Mouse (Mus musculus) neural tube, embryonic 14.5 days (tissue): ENCODE data around the gene Rasgrf2. TPM values are rescaled to one million over a fixed set of nuclear protein-coding genes. Genes with fewer than 3 reads are reported as not detected.

ENCODE experiments used
- ATAC-seq: fragments of 200-750 bp; cut with Nextera tagmentation; 2 replicates; pipeline ENCODE4 v1.8.0; 2017; ENCODE audit warnings: low read depth, mild to moderate bottlenecking, moderate TSS enrichment, moderate library complexity
- H3K27ac ChIP-seq: fragments of 300-500 bp; sonication (generic); 2 replicates; pipeline ENCODE4 v1.5.1; 2014; ENCODE audit warnings: low read depth, mild to moderate bottlenecking, control low read depth, low read length, moderate library complexity, mixed read lengths
- H3K27me3 ChIP-seq: fragments of 300-500 bp; sonication (generic); 2 replicates; pipeline ENCODE4 v1.6.1; 2014; ENCODE audit warnings: low read length; ENCODE audit not compliant: control insufficient read depth, insufficient read depth
- H3K36me3 ChIP-seq: fragments of 300-500 bp; sonication (generic); 2 replicates; pipeline ENCODE4 v1.6.1; 2014; ENCODE audit warnings: low read length, mixed read lengths; ENCODE audit not compliant: control insufficient read depth, insufficient read depth
- H3K4me1 ChIP-seq: fragments of 300-500 bp; sonication (generic); 2 replicates; pipeline ENCODE4 v1.6.1; 2014; ENCODE audit warnings: low read length; ENCODE audit not compliant: control insufficient read depth, insufficient read depth
- H3K4me2 ChIP-seq: fragments of 300-500 bp; sonication (generic); 2 replicates; pipeline ENCODE4 v1.6.1; 2014; ENCODE audit warnings: mild to moderate bottlenecking, low read depth, low read length, control low read depth
- H3K4me3 ChIP-seq: fragments of 300-500 bp; sonication (generic); 2 replicates; pipeline ENCODE4 v1.5.1; 2014; ENCODE audit warnings: low read depth, low read length, control low read depth, mixed read lengths
- H3K9ac ChIP-seq: fragments of 300-500 bp; sonication (generic); replicated peaks from 2 replicates; pipeline ENCODE4 v1.6.1; 2014; ENCODE audit warnings: low read depth, mild to moderate bottlenecking, control low read depth, low read length, mixed read lengths
- H3K9me3 ChIP-seq: fragments of 300-500 bp; sonication (generic); 2 replicates; pipeline ENCODE4 v1.6.1; 2016; ENCODE audit warnings: low read length; ENCODE audit not compliant: control insufficient read depth
- WGBS: fragments of 180-500 bp; shearing (Covaris S2); extraction: QIAGEN DNeasy Blood & Tissue Kit; methylation state at CpG from one replicate; pipeline ENCODE4 v1.1.7; 2014; 5-methylcytosine and 5-hydroxymethylcytosine counted together
- polyA plus RNA-seq: library from polyadenylated mRNA; unstranded; fragments of >200 nt; fragmentation: Nextera tagmentation; extraction: Ambion mirVana; gene quantifications from 2 replicates; pipeline ENCODE4 v1.2.1, GENCODE M21; 2014

The Rasgrf2 gene
- polyA plus RNA-seq, 1 experiment from 2014 or later = 8.7 TPM

GRCm38 (mm10) chr13:91915582-91916239, 215.7 kb downstream of the Rasgrf2 start:
- Histone ChIP-seq H3K9me3 (no peaks in the 10 kb centered on the region), H3K27me3 (no peaks in the 10 kb centered on the region), H3K9ac (no peak overlapping the region), H3K36me3 (no peaks in the 10 kb centered on the region), H3K4me2 (no peak overlapping the region), H3K4me1 (no peaks in the 10 kb centered on the region), H3K4me3 (no peak overlapping the region), H3K27ac (no peak overlapping the region)
- 51% methylated on average over 6 of the region's 6 CpGs for WGBS
- ATAC-seq = peak; percentile 80

- no peaks in the 10 kb centered on the region for H3K9me3 ChIP-seq
- no peak overlapping the region for H3K9ac ChIP-seq
- no peaks in the 10 kb centered on the region for H3K36me3 ChIP-seq
- H3K4me1 ChIP-seq = no peaks in the 10 kb centered on the region
- H3K4me3 ChIP-seq = no peak overlapping the region
- no peaks in the 10 kb centered on the region for H3K27me3 ChIP-seq
- H3K27ac ChIP-seq = no peak overlapping the region
- 12% methylated on average over 4 of the region's 4 CpGs for WGBS
- H3K4me2 ChIP-seq = no peak overlapping the region
- peak; percentile 35; the same call in 1 of the 2 replicates for ATAC-seq
Measured at GRCm38 (mm10) chr13:91915192-91915581, 216.3 kb downstream of the Rasgrf2 start.

GRCm38 (mm10) chr13:91911652-91912051, 219.8 kb downstream of the Rasgrf2 start:
- ATAC-seq = no peak
- Histone ChIP-seq H3K4me2 (no peak overlapping the region), H3K9me3 (no peaks in the 10 kb centered on the region), H3K27me3 (no peaks in the 10 kb centered on the region), H3K36me3 (no peaks in the 10 kb centered on the region), H3K27ac (no peak overlapping the region), H3K9ac (no peak overlapping the region), H3K4me3 (no peak overlapping the region), H3K4me1 (no peaks in the 10 kb centered on the region)

GRCm38 (mm10) chr13:91911211-91911610, 220.2 kb downstream of the Rasgrf2 start:
- Histone ChIP-seq H3K4me3 (no peak overlapping the region), H3K4me2 (no peak overlapping the region), H3K4me1 (no peaks in the 10 kb centered on the region), H3K27me3 (no peaks in the 10 kb centered on the region), H3K36me3 (no peaks in the 10 kb centered on the region), H3K9ac (no peak overlapping the region), H3K27ac (no peak overlapping the region), H3K9me3 (no peaks in the 10 kb centered on the region)
- no peak for ATAC-seq

GRCm38 (mm10) chr13:91908202-91908980, 223.1 kb downstream of the Rasgrf2 start:
- 45% methylated on average over 10 of the region's 10 CpGs for WGBS
- no peaks in the 10 kb centered on the region for H3K27me3 ChIP-seq
- H3K36me3 ChIP-seq = no peaks in the 10 kb centered on the region
- no peak overlapping the region for H3K27ac ChIP-seq
- no peaks in the 10 kb centered on the region for H3K4me1 ChIP-seq
- H3K4me2 ChIP-seq = no peak overlapping the region
- peak; percentile 94 for ATAC-seq
- H3K4me3 ChIP-seq = no peak overlapping the region
- H3K9ac ChIP-seq = no peak overlapping the region
- H3K9me3 ChIP-seq = no peaks in the 10 kb centered on the region

GRCm38 (mm10) chr13:91906338-91906737, 225.1 kb downstream of the Rasgrf2 start:
- Histone ChIP-seq H3K4me1 (no peaks in the 10 kb centered on the region), H3K9ac (no peak overlapping the region), H3K27me3 (no peaks in the 10 kb centered on the region), H3K4me2 (no peak overlapping the region), H3K4me3 (no peak overlapping the region), H3K9me3 (no peaks in the 10 kb centered on the region), H3K27ac (no peak overlapping the region), H3K36me3 (no peaks in the 10 kb centered on the region)
- 70% methylated on average over 3 of the region's 3 CpGs for WGBS
- ATAC-seq = no peak

- H3K27ac ChIP-seq = no peak overlapping the region
- H3K36me3 ChIP-seq = no peaks in the 10 kb centered on the region
- no peaks in the 10 kb centered on the region for H3K27me3 ChIP-seq
- H3K4me2 ChIP-seq = no peak overlapping the region
- H3K9me3 ChIP-seq = no peaks in the 10 kb centered on the region
- H3K4me1 ChIP-seq = no peaks in the 10 kb centered on the region
- WGBS = 63% methylated on average over 1 of the region's 1 CpGs
- no peak overlapping the region for H3K9ac ChIP-seq
- no peak for ATAC-seq
- H3K4me3 ChIP-seq = no peak overlapping the region
Measured at GRCm38 (mm10) chr13:91896476-91896875, 235.0 kb downstream of the Rasgrf2 start.

- H3K4me2 ChIP-seq = no peak overlapping the region
- H3K36me3 ChIP-seq = no peaks in the 10 kb centered on the region
- no peak overlapping the region for H3K9ac ChIP-seq
- WGBS = 88% methylated on average over 6 of the region's 6 CpGs
- H3K4me1 ChIP-seq = no peaks in the 10 kb centered on the region
- no peaks in the 10 kb centered on the region for H3K9me3 ChIP-seq
- ATAC-seq = no peak; the same call in 1 of the 2 replicates
- H3K27me3 ChIP-seq = no peaks in the 10 kb centered on the region
- H3K27ac ChIP-seq = no peak overlapping the region
- no peak overlapping the region for H3K4me3 ChIP-seq
Measured at GRCm38 (mm10) chr13:91893132-91893531, 238.3 kb downstream of the Rasgrf2 start.

GRCm38 (mm10) chr13:91890031-91890619, 241.3 kb downstream of the Rasgrf2 start:
- 78% methylated on average over 6 of the region's 6 CpGs for WGBS

More at GRCm38 (mm10) chr13:91890031-91890619, 241.3 kb downstream of the Rasgrf2 start:
- H3K27me3 ChIP-seq = no peaks in the 10 kb centered on the region
- H3K4me1 ChIP-seq = no peaks in the 10 kb centered on the region
- no peak overlapping the region for H3K9ac ChIP-seq
- no peak for ATAC-seq
- no peaks in the 10 kb centered on the region for H3K36me3 ChIP-seq
- H3K9me3 ChIP-seq = no peaks in the 10 kb centered on the region
- no peak overlapping the region for H3K4me2 ChIP-seq
- H3K4me3 ChIP-seq = no peak overlapping the region
- H3K27ac ChIP-seq = no peak overlapping the region
